Mouse (Mus musculus) lung, postnatal 0 days (tissue): ENCODE measurements around the gene Slc26a1. TPM values are rescaled to one million over a fixed set of nuclear protein-coding genes. Genes with fewer than 3 reads are reported as not detected.

Source experiments
- ATAC-seq: fragments of 200-750 bp; cut with Nextera tagmentation; 2 replicates; pipeline ENCODE4 v1.8.0; 2017; ENCODE audit warnings: moderate library complexity
- DNase-seq: peaks from one replicate; pipeline ENCODE4 v3.0.0-alpha.2; 2016; ENCODE audit warnings: low spot score
- H3K27ac ChIP-seq: fragments of 300-500 bp; sonication (generic); 2 replicates; pipeline ENCODE4 v1.5.1; 2014; ENCODE audit warnings: antibody characterized with exemption, mild to moderate bottlenecking, low read length, mixed read lengths
- H3K27me3 ChIP-seq: fragments of 300-500 bp; sonication (generic); replicated peaks from 2 replicates; pipeline ENCODE4 v1.6.1; 2014; ENCODE audit warnings: low read length, mixed read lengths; ENCODE audit not compliant: insufficient read depth
- H3K36me3 ChIP-seq: fragments of 300-500 bp; sonication (generic); 2 replicates; pipeline ENCODE4 v1.6.1; 2014; ENCODE audit warnings: low read length, mixed read lengths; ENCODE audit not compliant: insufficient read depth
- H3K4me1 ChIP-seq: fragments of 300-500 bp; sonication (generic); 2 replicates; pipeline ENCODE4 v1.6.1; 2014; ENCODE audit warnings: antibody characterized with exemption, low read depth, low read length, mixed read lengths; ENCODE audit not compliant: insufficient read depth
- H3K4me2 ChIP-seq: fragments of 300-500 bp; sonication (generic); replicated peaks from 2 replicates; pipeline ENCODE4 v1.6.1; 2014; ENCODE audit warnings: low read depth, mild to moderate bottlenecking, low read length, moderate library complexity, mixed read lengths
- H3K4me3 ChIP-seq: fragments of 300-500 bp; sonication (generic); 2 replicates; pipeline ENCODE4 v1.5.1; 2014; ENCODE audit warnings: low read depth, low read length
- H3K9ac ChIP-seq: fragments of 300-500 bp; sonication (generic); replicated peaks from 2 replicates; pipeline ENCODE4 v1.6.1; 2014; ENCODE audit warnings: low read depth, mild to moderate bottlenecking
- H3K9me3 ChIP-seq: fragments of 300-500 bp; sonication (generic); 2 replicates; pipeline ENCODE4 v1.6.1; 2016; ENCODE audit warnings: low read length, mixed read lengths
- CTCF ChIP-seq: IDR thresholded peaks from 2 replicates; pipeline ENCODE4 v1.5.1; 2016; ENCODE audit warnings: antibody characterized with exemption, mild to moderate bottlenecking
- EP300 ChIP-seq: IDR thresholded peaks from 2 replicates; pipeline ENCODE4 v1.6.1; 2016; ENCODE audit warnings: antibody characterized with exemption, mild to moderate bottlenecking, control low read depth
- WGBS: fragments of 180-500 bp; shearing (Covaris S2); extraction: QIAGEN DNeasy Blood & Tissue Kit; methylation state at CpG from one replicate; pipeline ENCODE4 v1.1.7; 2014; 5-methylcytosine and 5-hydroxymethylcytosine counted together
- polyA plus RNA-seq: library from polyadenylated mRNA; unstranded; fragments of >200 nt; fragmentation: Nextera tagmentation; extraction: Ambion mirVana; gene quantifications from 2 replicates; pipeline ENCODE4 v1.2.1, GENCODE M21; 2015

The Slc26a1 gene
- polyA plus RNA-seq, 1 experiment from 2014 or later, result 0.19 TPM

GRCm38 (mm10) chr5:108660632-108661268 is 14.6 kb downstream of the Slc26a1 start:
- Histone ChIP-seq H3K9ac (peak overlapping the region; percentile 85), H3K4me3 (peak overlapping the region; percentile 66), H3K4me1 (peaks cover 8% of the 10 kb centered on the region; the same call in 1 of the 2 replicates), H3K9me3 (no peaks in the 10 kb centered on the region), H3K27me3 (no peaks in the 10 kb centered on the region), H3K4me2 (peak overlapping the region; percentile 87), H3K36me3 (no peaks in the 10 kb centered on the region), H3K27ac (peak overlapping the region; percentile 74)
- WGBS, result 13% methylated on average over 36 of the region's 36 CpGs
- peak; percentile 95 for DNase-seq
- TF ChIP-seq CTCF (no peak), EP300 (no peak)
- peak; percentile 100 for ATAC-seq

- Histone ChIP-seq H3K4me2 (peak within 1 kb of the TSS; percentile 87), H3K36me3 (peaks cover 5% of the 10 kb centered on the region; the same call in 1 of the 2 replicates), H3K4me3 (peak within 1 kb of the TSS; percentile 66), H3K9me3 (no peaks in the 10 kb centered on the region), H3K9ac (peak within 1 kb of the TSS; percentile 85), H3K4me1 (peaks cover 8% of the 10 kb centered on the region; the same call in 1 of the 2 replicates), H3K27ac (peak within 1 kb of the TSS; percentile 74), H3K27me3 (no peaks in the 10 kb centered on the region)
- peak; percentile 71 for ATAC-seq
- DNase-seq, result no peak
- TF ChIP-seq CTCF (no peak), EP300 (no peak)
- WGBS, result 10% methylated on average over 23 of the region's 24 CpGs
These were observed 15.4 kb downstream of the Slc26a1 start, which contains the start of gene Idua for GRCm38 (mm10) chr5:108659698-108660631. Idua (plus strand) TSS chr5:108660331.

- no peaks in the 10 kb centered on the region for H3K9me3 ChIP-seq
- no peak overlapping the region for H3K4me3 ChIP-seq
- peaks cover 8% of the 10 kb centered on the region; the same call in 1 of the 2 replicates for H3K4me1 ChIP-seq
- DNase-seq (no peak), ATAC-seq (no peak)
- 83% methylated on average over 1 of the region's 1 CpGs for WGBS
- no peak overlapping the region for H3K27ac ChIP-seq
- H3K9ac ChIP-seq, result no peak overlapping the region
- no peaks in the 10 kb centered on the region for H3K27me3 ChIP-seq
- H3K36me3 ChIP-seq, result peaks cover 18% of the 10 kb centered on the region; the same call in 1 of the 2 replicates
- TF ChIP-seq EP300 (no peak), CTCF (no peak)
- no peak overlapping the region for H3K4me2 ChIP-seq
These were observed 16.8 kb downstream of the Slc26a1 start for GRCm38 (mm10) chr5:108658611-108659010.

GRCm38 (mm10) chr5:108657406-108657805 is 18.0 kb downstream of the Slc26a1 start:
- Histone ChIP-seq H3K9ac (no peak overlapping the region), H3K27me3 (no peaks in the 10 kb centered on the region), H3K4me1 (peaks cover 8% of the 10 kb centered on the region; the same call in 1 of the 2 replicates), H3K27ac (no peak overlapping the region), H3K36me3 (peaks cover 25% of the 10 kb centered on the region; the same call in 1 of the 2 replicates), H3K4me3 (no peak overlapping the region), H3K4me2 (no peak overlapping the region), H3K9me3 (no peaks in the 10 kb centered on the region)
- ATAC-seq (no peak), DNase-seq (no peak)
- 72% methylated on average over 5 of the region's 5 CpGs for WGBS
- TF ChIP-seq CTCF (no peak), EP300 (no peak)

GRCm38 (mm10) chr5:108655891-108656650 is 19.3 kb downstream of the Slc26a1 start:
- no peak for DNase-seq
- H3K9ac ChIP-seq, result no peak overlapping the region
- no peak overlapping the region for H3K27ac ChIP-seq
- peaks cover 8% of the 10 kb centered on the region; the same call in 1 of the 2 replicates for H3K4me1 ChIP-seq
- no peak overlapping the region for H3K4me3 ChIP-seq
- no peak for TF ChIP-seq CTCF
- ATAC-seq, result no peak
- no peak overlapping the region for H3K4me2 ChIP-seq
- H3K9me3 ChIP-seq, result no peaks in the 10 kb centered on the region
- WGBS, result 90% methylated on average over 15 of the region's 15 CpGs
- no peaks in the 10 kb centered on the region for H3K27me3 ChIP-seq
- peaks cover 25% of the 10 kb centered on the region; the same call in 1 of the 2 replicates for H3K36me3 ChIP-seq
